Comparison of ENCODE assay signal across 13 mouse cellular contexts in the genomic region with DNA sequence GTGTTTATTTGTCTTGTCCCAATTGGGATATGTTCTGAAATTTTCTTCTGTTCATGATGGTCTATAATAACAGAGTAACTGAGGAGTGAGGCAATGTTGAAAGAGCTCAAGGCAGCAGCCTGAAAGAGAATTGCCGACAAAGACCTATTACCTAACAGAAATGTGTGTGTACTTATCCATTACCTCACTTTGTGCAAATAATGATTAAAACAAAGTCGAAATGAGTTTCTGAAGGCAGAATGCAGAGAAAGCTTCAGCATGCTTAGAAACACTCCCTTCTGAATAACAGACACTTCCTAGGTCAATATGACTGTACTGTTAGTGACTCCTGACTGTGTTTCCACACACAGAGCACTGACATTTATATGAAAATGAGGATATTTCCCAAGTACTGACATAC.
"Had no signal": no experiment of that assay in that cellular context is flagged by ENCODE, and none has a peak within 500 bp of the region (broad histone marks: within the 10 kb centered on the region; RNA-seq: fewer than 3 reads in every experiment).

No protein-coding gene starts in this region.

- H3K27ac ChIP-seq: hindbrain, postnatal 0 days; kidney, postnatal 0 days; limb, embryonic 15.5 days; midbrain, embryonic 10.5 days had no signal

- H3K9me3 ChIP-seq: limb, embryonic 15.5 days; midbrain, embryonic 10.5 days had no signal

- ATAC-seq: hindbrain, postnatal 0 days had no signal

- DNase-seq: kidney, adult 11 months; kidney, adult 9 months; kidney, postnatal 36 days; layer of hippocampus, adult 9-11 months; layer of hippocampus, postnatal 36 days; lung, postnatal 4 days; right cerebral cortex, adult 18-20 months; right cerebral cortex, postnatal 25 days; thymus, postnatal 4 days had no signal

- H3K4me1 ChIP-seq: limb, embryonic 15.5 days had no signal

- H3K4me3 ChIP-seq: limb, embryonic 15.5 days; midbrain, embryonic 10.5 days had no signal

- H3K9ac ChIP-seq: limb, embryonic 15.5 days had no signal

- H3K36me3 ChIP-seq: limb, embryonic 15.5 days; midbrain, embryonic 10.5 days had no signal

- H3K27me3 ChIP-seq: limb, embryonic 15.5 days had no signal

- H3K4me2 ChIP-seq: limb, embryonic 15.5 days had no signal
